Mouse (Mus musculus): Measurements from ENCODE around the gene Wrb.
"Not testable (repeated sequence)": the region's sequence is repeated elsewhere in the genome, so short reads cannot be mapped to it uniquely, and the experiment has no call there.

The Wrb gene

GRCm38 (mm10) chr16:96145110-96145800 is at the start of gene Wrb:
Gene Wrb (plus strand): TSS chr16:96145407.
- DNase-seq (ENCODE audit: low spot score in 2 of 2), result peak; percentile 98 to 100

- no peak for DNase-seq (ENCODE audit: low spot score in 2 of 2)
Measured at GRCm38 (mm10) chr16:96095966-96096365, 49.2 kb upstream of the Wrb start.

GRCm38 (mm10) chr16:96097811-96098210 is 47.4 kb upstream of the Wrb start:
- DNase-seq (ENCODE audit: low spot score in 2 of 2), result not testable (repeated sequence)

GRCm38 (mm10) chr16:96103036-96103435 is 42.2 kb upstream of the Wrb start:
- DNase-seq (ENCODE audit: low spot score in 2 of 2), result no peak

- no peak for DNase-seq (ENCODE audit: low spot score in 2 of 2)
Measured at GRCm38 (mm10) chr16:96109673-96110072, 35.5 kb upstream of the Wrb start.

GRCm38 (mm10) chr16:96110655-96111345 is 34.4 kb upstream of the Wrb start:
- no peak for DNase-seq (ENCODE audit: low spot score in 2 of 2)

GRCm38 (mm10) chr16:96112769-96113168 is 32.4 kb upstream of the Wrb start:
- no peak for DNase-seq (ENCODE audit: low spot score in 2 of 2)

- DNase-seq (ENCODE audit: low spot score in 2 of 2), result no peak
Measured at GRCm38 (mm10) chr16:96114729-96115128, 30.5 kb upstream of the Wrb start.

- no peak for DNase-seq (ENCODE audit: low spot score in 2 of 2)
Measured at GRCm38 (mm10) chr16:96120022-96120623, 25.1 kb upstream of the Wrb start.

GRCm38 (mm10) chr16:96126684-96127171 is 18.5 kb upstream of the Wrb start:
- DNase-seq (ENCODE audit: low spot score in 2 of 2), result no peak

- DNase-seq (ENCODE audit: low spot score in 2 of 2), result no peak
Measured at GRCm38 (mm10) chr16:96127288-96127656, 17.9 kb upstream of the Wrb start.

GRCm38 (mm10) chr16:96127657-96128344 is 17.4 kb upstream of the Wrb start, which contains the start of gene Hmgn1:
Gene Hmgn1 (minus strand): TSS chr16:96127729.
- DNase-seq (ENCODE audit: low spot score in 2 of 2), result peak; percentile 90 to 92

- DNase-seq (ENCODE audit: low spot score in 2 of 2), result no peak
Measured at GRCm38 (mm10) chr16:96128466-96128865, 16.7 kb upstream of the Wrb start.

- not testable (repeated sequence) for DNase-seq (ENCODE audit: low spot score in 2 of 2)
Measured at GRCm38 (mm10) chr16:96144748-96145109, 478 bp upstream of the Wrb start.

- no peak for DNase-seq (ENCODE audit: low spot score in 2 of 2)
Measured at GRCm38 (mm10) chr16:96145814-96146213, 607 bp downstream of the Wrb start.

GRCm38 (mm10) chr16:96148834-96149233 is 3.6 kb downstream of the Wrb start:
- DNase-seq (ENCODE audit: low spot score in 2 of 2), result no peak

- no peak for DNase-seq (ENCODE audit: low spot score in 2 of 2)
Measured at GRCm38 (mm10) chr16:96149311-96149710, 4.1 kb downstream of the Wrb start.

GRCm38 (mm10) chr16:96150995-96151394 is 5.8 kb downstream of the Wrb start:
- no peak for DNase-seq (ENCODE audit: low spot score in 2 of 2)

GRCm38 (mm10) chr16:96151551-96151950 is 6.3 kb downstream of the Wrb start:
- DNase-seq (ENCODE audit: low spot score in 2 of 2), result peak; percentile 37 to 44

GRCm38 (mm10) chr16:96154476-96154875 is 9.3 kb downstream of the Wrb start:
- DNase-seq (ENCODE audit: low spot score in 2 of 2), result no peak

GRCm38 (mm10) chr16:96156019-96156418 is 10.8 kb downstream of the Wrb start:
- peak; percentile 18 to 42 for DNase-seq (ENCODE audit: low spot score in 2 of 2)

GRCm38 (mm10) chr16:96157171-96157570 is 12.0 kb downstream of the Wrb start:
- peak in 1 of 2 experiments; percentile 50 for DNase-seq (ENCODE audit: low spot score in 2 of 2)

All from frontal cortex, postnatal 25 days (tissue).